Mouse (Mus musculus): ENCODE results near the gene Col7a1.

The Col7a1 gene

GRCm38 (mm10) chr9:108953081-108953636, at the start of gene Col7a1:
Gene Col7a1 (plus strand): TSS chr9:108953586.
- peak; percentile 31 for DNase-seq

- DNase-seq: no peak
Observed at GRCm38 (mm10) chr9:108912308-108912707, 41.1 kb upstream of the Col7a1 start.

GRCm38 (mm10) chr9:108913161-108913560, 40.2 kb upstream of the Col7a1 start:
- no peak for DNase-seq

GRCm38 (mm10) chr9:108913621-108914020, 39.8 kb upstream of the Col7a1 start:
- DNase-seq: no peak

GRCm38 (mm10) chr9:108914491-108914890, 38.9 kb upstream of the Col7a1 start, which contains the start of gene Tmem89:
Gene Tmem89 (plus strand): TSS chr9:108914619.
- peak; percentile 39 for DNase-seq

GRCm38 (mm10) chr9:108925897-108926296, 27.5 kb upstream of the Col7a1 start:
- DNase-seq: no peak

GRCm38 (mm10) chr9:108928424-108928823, 25.0 kb upstream of the Col7a1 start:
- DNase-seq: no peak

GRCm38 (mm10) chr9:108935991-108936390, 17.4 kb upstream of the Col7a1 start:
- DNase-seq: no peak

GRCm38 (mm10) chr9:108936418-108937364, 16.7 kb upstream of the Col7a1 start, which contains the start of gene Uqcrc1:
Gene Uqcrc1 (plus strand): TSS chr9:108936633.
- DNase-seq: peak; percentile 96

- no peak for DNase-seq
Observed at GRCm38 (mm10) chr9:108945111-108945510, 8.3 kb upstream of the Col7a1 start.

GRCm38 (mm10) chr9:108945608-108946007, 7.8 kb upstream of the Col7a1 start:
- no peak for DNase-seq

GRCm38 (mm10) chr9:108949231-108949966, 4.0 kb upstream of the Col7a1 start:
- DNase-seq: peak; percentile 69

GRCm38 (mm10) chr9:108949967-108950728, 3.2 kb upstream of the Col7a1 start:
- DNase-seq: peak; percentile 49

GRCm38 (mm10) chr9:108955241-108955640, 1.9 kb downstream of the Col7a1 start:
- peak; percentile 22 for DNase-seq

- no peak for DNase-seq
Observed at GRCm38 (mm10) chr9:108955846-108956245, 2.5 kb downstream of the Col7a1 start.

- DNase-seq: peak; percentile 44
Observed at GRCm38 (mm10) chr9:108963577-108963976, 10.2 kb downstream of the Col7a1 start.

GRCm38 (mm10) chr9:108964338-108964737, 11.0 kb downstream of the Col7a1 start:
- DNase-seq: no peak

GRCm38 (mm10) chr9:108970623-108971022, 17.2 kb downstream of the Col7a1 start:
- DNase-seq: no peak

- no peak for DNase-seq
Observed at GRCm38 (mm10) chr9:108976483-108976882, 23.1 kb downstream of the Col7a1 start.

GRCm38 (mm10) chr9:108977966-108978365, 24.6 kb downstream of the Col7a1 start:
- DNase-seq: no peak

GRCm38 (mm10) chr9:108982498-108982897, 29.1 kb downstream of the Col7a1 start:
- no peak for DNase-seq

GRCm38 (mm10) chr9:108983209-108983608, 29.8 kb downstream of the Col7a1 start:
- DNase-seq: no peak
